Mouse (Mus musculus) embryo, embryonic 11 days (tissue): ENCODE measurements at regions not wholly inside any gene's neighbourhood (a gene's known extent, or its start where the extent isn't known, plus 50 kb on each side); places are given as distances from the start of the nearest gene placed in this dataset.

Source experiments
- DNase-seq: peaks from one replicate; pipeline ENCODE4 v3.0.0-alpha.2; 2015

DNA sequence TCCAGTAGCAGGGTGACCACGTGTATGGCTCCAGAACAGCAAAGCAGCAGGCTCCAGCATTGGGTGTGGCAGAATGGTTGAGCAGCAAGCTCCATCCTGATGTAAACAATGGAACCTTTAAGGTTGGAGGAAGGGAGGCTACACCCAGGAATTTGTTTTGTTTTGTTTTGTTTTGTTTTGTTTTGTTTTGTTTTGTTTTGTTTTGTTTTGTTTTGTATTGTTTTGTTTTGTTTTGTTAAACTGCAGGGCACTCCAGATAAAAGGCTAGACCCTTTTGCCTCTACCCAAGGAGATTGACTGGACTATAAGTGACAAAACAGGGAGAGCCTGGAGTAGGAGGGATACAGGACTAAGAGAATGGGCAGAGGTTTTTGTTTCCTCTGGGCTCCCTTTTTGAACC, 647.5 kb downstream of the Kcnj3 start:
- no peak for DNase-seq

DNA sequence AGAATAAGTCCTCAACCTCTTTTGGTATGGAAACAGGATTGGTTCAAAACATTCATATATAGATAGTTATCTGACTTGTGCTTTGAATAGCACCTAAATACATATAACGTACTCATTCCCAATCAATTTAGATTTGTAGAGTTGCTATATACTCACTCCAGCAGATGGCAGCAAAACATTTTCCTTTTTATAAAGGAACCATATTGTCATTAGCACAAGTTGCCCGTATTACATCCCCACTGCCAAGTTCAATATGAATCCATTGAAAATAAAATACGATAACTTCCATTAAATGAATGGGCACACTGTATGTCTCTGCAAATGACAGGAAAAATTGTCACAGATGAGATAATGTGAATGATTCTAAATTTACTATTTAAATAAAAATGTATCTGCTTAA, 673.8 kb downstream of the Kcnj3 start:
- DNase-seq: peak; percentile 70

DNA sequence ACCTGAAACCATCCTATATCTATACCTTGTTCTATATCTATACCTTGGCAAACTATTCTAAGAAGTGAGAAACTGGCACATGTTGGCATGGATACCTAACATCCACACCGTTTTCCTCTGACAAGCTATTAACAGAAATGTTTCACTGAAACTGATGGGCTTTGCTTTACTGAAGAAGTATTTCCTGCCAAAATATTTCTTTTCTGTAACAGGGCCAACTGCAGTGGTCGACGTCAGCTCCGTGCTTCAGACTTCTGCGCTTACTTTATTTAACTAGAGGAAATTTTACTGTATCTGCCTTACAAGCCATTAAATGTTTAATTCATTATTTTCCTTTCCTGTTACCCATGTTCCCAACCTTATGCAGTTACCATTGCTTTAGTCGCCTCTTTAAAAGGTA, 674.2 kb downstream of the Kcnj3 start:
- DNase-seq: no peak

DNA sequence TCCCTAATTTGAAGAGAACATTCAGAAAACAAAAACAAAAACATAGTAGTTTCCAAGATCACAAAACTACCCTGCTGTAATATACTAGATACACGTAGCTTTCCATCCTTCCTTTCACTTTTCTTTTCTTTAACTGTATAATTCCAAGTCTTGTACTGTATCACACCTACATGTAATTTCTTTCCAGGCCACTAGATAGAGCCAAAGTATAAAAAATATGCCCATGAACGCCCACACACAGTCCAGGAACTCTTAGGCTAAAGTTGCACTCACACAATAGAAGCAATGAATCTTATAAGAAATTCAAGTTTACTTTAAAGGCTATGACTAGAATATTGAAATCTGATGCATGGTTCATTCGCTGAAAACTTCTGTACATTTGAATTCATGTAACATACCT, 678.7 kb downstream of the Kcnj3 start:
- peak; percentile 62 for DNase-seq

DNA sequence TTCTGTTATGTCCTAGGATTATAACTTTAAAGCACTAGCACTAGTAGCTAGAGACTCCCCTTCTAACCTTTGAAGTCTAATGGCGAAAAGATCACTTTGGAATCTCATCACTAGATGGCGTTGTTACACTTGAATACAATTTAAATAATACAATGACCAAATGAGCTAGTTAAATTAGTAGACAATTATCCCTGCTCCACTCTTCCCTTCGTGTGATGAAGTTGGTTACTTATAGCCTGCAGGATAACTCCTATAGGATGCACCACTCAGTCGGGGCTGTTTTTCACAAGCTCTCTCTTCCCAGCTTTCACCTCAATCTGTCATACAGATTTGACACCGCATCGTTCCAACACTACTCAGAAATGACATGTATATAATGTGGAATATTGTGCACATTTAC, 683.6 kb downstream of the Kcnj3 start:
- DNase-seq: peak; percentile 74

DNA sequence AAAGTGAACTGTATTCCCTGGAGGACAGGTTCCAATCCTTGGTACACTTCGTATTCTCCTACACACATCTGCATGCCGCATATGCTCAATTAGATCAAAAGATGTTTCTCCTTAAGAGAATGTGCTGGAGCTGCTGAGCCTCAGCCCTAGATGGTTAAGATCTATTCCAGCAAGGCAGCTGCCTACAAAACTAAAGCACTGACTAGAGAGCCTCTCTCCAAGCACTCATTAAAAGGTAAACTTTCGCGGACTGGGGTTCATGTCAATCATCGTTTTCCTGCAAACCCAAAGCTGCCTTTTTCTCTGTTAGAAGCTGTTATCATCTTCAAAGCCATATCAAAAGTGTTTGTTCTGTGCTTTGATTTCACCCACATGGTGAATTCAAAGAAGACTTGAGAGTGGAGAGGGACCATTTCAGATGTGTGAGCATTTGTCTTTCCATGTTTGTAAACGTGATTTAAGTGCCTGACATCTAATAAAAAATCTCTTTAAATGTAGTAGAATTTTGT, 711.4 kb downstream of the Kcnj3 start:
- no peak for DNase-seq

DNA sequence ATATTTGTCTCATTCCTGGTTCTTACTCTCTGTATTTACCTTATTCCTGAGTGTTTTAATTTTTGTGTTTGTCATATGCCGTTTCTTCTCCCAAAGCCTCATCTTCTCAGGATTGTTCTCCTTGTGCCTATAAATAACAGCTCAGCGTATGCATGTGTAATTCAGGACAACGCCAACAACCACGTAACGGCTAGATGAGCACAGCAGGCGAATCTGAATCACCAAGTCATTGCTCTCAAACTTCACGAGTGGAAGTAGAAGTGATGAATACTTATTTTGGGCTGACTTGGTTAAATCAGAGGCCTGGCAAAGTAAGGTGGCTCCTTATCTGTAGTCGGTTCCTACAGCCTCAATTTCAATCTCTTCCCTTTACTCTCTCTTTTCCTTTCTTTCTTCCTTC, 760.7 kb downstream of the Kcnj3 start:
- DNase-seq: no peak

DNA sequence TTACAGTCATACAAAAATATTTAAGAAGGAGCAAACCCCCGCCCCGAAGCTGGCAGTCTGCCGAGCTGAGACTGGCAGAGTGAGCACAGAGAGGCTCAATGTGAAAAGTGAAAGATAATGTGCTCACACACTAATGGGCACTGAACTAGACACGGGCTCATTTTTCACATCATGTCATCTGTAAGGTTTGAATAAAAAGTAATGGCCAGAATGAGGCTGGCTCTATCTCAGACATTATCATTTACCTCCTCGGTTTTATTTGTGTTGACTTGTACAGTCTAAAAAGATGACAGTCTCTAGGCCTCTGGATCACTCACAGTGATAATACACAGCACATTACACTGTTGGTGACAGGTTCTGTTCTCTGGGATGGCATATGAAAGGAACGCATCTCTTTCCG, 791.7 kb downstream of the Kcnj3 start:
- DNase-seq: no peak

DNA sequence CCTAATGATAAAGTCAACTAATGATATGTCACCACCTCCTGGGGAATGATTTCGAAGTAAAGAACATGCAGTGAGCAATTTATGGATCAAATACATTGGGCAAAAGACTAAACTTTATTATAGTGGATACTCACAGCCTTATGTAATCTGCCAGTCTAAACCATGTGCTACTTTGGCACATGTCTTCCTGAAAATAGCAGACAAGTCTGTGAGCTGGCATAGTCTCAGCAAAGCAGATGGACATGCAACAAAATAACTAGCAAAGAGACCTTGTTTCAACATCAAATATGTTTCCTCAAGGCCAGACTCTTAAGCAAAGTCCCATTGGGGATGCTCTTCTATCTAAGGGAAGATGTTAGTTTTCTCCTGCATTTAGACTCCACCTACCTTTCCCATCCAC, 797.3 kb downstream of the Kcnj3 start:
- DNase-seq: no peak

DNA sequence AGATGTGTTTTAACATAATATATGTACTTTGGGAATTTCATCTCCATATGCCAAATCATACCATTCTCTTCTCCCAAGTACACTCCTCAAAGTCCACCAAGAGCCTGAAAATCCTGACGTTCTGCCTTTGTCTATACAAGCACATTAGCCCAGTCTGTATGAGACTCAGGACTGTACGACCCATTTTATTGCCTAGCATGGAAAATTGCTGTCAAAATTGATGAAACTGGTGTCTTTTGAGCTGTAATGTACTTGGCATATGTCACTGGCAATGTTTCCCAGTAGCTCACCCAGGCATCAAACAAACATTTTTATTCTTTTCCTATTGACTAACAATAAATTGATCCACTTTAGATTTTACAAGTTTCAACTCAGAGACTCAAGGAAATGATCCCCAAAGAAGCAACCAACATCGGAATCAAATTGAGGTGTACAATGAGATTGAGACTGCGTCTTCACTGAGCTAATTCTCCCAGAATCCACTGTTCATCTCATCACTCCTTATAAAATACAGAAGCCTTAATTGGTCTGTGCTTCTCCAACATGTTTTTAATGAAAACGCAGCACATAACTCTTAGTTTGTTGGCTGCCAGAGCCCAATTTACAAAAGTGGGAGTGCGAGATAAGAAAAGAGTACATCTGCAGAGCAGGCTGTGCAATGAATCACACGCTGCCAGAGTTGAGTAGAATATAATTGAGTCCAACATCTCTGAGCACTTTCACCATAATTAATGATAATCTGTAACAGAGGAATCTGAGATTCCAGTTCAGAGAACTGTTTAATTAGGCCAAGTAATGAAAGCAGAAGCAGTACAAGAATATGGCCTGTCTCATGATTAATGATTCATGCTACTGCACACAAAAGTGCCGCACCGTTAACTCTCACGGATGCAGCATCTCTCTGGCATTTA, 821.5 kb downstream of the Kcnj3 start:
- peak; percentile 18 for DNase-seq

DNA sequence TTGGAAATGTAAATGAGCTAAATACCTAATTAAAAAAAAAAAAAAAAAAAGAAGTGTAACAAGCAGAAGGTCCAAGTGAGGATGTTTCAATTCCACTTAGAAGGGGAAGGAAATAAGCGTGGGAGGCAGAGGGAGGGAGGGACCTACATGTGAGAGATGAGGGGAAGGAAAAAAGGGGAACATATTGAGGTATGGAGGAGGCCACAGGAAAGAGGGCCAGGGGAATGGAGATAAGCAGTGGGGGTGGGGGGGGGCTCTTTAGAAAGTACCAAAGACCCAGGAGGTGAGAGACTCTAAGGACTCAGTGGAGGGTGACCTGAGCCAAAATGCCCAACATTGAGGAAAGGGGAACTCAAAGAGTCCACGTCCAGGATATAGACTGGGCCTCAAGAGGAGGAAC, 818.9 kb downstream of the Nr4a2 start:
- DNase-seq: no peak

DNA sequence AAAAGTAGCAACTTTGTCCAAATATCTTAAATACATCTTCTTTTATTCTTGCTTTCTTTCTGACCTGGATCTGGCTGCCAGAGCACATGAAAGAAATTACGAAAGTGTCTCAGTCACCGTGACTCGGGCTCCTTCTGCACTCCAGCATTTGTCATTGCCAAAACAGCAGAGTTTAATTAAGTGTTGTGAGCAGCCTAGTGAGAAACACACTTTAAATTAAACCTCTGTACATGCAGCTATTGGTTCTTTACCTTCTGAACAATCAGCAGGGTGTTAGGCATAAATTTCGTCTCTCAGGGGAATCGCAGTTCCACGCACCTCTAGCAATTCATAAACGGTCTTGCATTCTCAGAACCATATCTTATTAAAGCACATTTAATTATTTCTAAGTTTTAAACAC, 802.1 kb downstream of the Nr4a2 start:
- DNase-seq: no peak

DNA sequence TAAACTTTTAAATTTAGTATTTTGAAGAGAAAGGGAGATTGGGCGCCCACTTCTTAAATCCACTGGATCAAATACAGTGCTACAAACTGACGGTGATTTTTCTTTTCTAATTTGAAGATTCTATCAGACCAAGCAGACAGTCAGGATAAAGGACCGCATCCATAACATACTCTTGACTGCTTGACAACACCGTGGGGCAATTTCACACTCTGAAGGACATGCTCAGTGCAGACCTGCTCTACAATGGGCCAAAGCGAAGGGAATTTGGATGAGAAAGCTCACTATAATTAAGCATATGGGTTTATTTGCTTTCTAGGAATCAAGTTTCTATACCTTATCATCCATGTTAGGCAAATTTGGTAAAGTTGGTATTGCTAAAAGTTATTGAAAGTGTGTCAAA, 801.3 kb downstream of the Nr4a2 start:
- no peak for DNase-seq

DNA sequence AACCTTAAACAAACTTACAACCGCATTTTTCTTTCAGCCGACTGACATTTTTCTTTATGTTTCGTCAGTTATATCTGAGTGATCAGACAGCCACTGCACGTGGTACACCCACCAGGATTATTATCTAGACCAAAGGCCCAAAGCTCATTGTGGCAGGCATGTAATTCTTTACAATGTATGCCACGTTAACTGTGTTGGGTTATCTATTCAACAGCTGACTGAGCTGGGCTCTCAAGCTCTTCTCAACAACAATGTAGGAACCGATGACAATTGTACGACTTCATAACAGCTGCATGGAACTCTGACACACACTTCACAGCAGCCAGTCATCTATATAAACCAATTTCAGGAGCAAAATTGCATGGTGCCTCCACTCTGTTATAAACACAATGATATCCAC, 787.8 kb downstream of the Nr4a2 start:
- peak; percentile 16 for DNase-seq

DNA sequence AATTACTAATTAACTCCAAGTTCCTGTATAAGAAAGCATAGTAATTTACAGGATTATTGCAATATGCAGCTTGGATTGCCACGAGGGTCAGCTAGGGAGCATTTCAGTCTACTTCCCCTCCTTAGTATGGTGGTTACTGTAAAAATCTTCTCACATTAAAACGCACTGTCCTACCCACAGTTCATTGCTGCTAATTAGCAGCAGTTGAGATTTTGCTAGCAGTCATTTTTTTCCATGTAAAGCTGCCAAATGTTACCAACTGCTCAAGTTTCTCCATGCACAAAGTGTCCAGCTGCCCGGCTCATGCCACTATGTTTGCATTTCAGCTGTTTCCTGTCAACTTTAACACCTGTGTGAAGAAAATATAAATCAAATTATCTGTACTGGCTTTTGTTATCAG, 759.7 kb downstream of the Nr4a2 start:
- DNase-seq: no peak
